Mouse (Mus musculus) cerebellum, adult 2 months (tissue): ENCODE results near the gene Fcer1a. TPM values are rescaled to one million over a fixed set of nuclear protein-coding genes. Genes with fewer than 3 reads are reported as not detected.

Source experiments
- DNase-seq, 2 experiments: peaks; one replicate each; pipeline ENCODE4 v3.0.0; 2021
- H3K27ac ChIP-seq: fragments of 200-500 bp; 2 replicates; pipeline ENCODE4 v1.5.1; 2012; ENCODE audit warnings: low read length, control low read depth, inconsistent platforms; ENCODE audit not compliant: insufficient read depth
- H3K27me3 ChIP-seq: fragments of 200-500 bp; 2 replicates; pipeline ENCODE4 v1.6.1; 2012; ENCODE audit warnings: inconsistent platforms, mild to moderate bottlenecking, low read length, moderate library complexity; ENCODE audit not compliant: control insufficient read depth, insufficient read depth
- H3K4me1 ChIP-seq: fragments of 200-500 bp; 2 replicates; pipeline ENCODE4 v1.6.1; 2011; ENCODE audit warnings: low read length; ENCODE audit not compliant: control insufficient read depth, insufficient read depth
- H3K4me3 ChIP-seq: fragments of 200-500 bp; replicated peaks from 2 replicates; pipeline ENCODE3; 2011; ENCODE audit warnings: mild to moderate bottlenecking, low read depth, low read length, control low read depth; ENCODE audit not compliant: insufficient read depth
- CTCF ChIP-seq: fragments of 200-500 bp; IDR thresholded peaks from 2 replicates; pipeline ENCODE4 v1.5.1; 2011; ENCODE audit warnings: low read depth, mild to moderate bottlenecking, control low read depth, low read length, moderate library complexity, borderline replicate concordance; ENCODE audit not compliant: insufficient read depth
- POLR2A ChIP-seq: fragments of 200-500 bp; IDR thresholded peaks from 2 replicates; pipeline ENCODE4 v1.6.1; 2011; ENCODE audit warnings: low read length, control low read depth, borderline replicate concordance; ENCODE audit not compliant: insufficient read depth
- WGBS: fragments of 180-500 bp; shearing (Covaris S2); methylation state at CpG from one replicate; pipeline ENCODE4 v1.1.7; 2018; 5-methylcytosine and 5-hydroxymethylcytosine counted together
- polyA plus RNA-seq: library from polyadenylated mRNA; depleted of rRNA; stranded (reverse); fragments of >200 nt; gene quantifications from 2 replicates; pipeline ENCODE4 v1.2.3, GENCODE M21; 2012; rRNA removed

Gene Fcer1a
- polyA plus RNA-seq, 1 experiment: not detected

DNA sequence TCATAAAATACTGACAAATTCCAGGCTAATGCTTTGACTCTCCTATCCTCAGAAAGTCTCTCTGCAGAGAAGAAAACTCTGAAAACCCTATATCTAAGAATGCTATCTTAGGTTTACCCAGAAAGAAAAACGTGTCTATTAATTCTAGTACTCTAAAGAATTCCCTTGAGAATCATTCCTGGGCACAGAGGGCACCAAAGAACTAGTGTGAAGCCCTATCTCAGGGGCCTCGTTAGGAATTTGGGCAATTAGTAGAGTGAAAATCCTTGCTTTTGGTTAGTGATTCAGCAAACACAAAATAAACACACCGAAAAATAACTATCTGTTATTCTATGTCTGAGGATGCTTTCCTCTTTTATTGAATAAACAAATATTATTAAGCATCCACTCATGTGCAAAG lies 36.5 kb downstream of the Fcer1a start, which contains the start of gene Olfr1406:
TSS of gene Olfr1406 (minus strand) at position 101 of the 400 bp plus-strand sequence.
- no peak for DNase-seq
- no peak within 1 kb of the TSS for H3K27ac ChIP-seq
- TF ChIP-seq CTCF (no peak), POLR2A (no peak)
- 55% methylated on average over 3 of the region's 3 CpGs for WGBS
- no peak within 1 kb of the TSS for H3K4me3 ChIP-seq
- no peaks in the 10 kb centered on the region for H3K4me1 ChIP-seq
- H3K27me3 ChIP-seq: no peaks in the 10 kb centered on the region

DNA sequence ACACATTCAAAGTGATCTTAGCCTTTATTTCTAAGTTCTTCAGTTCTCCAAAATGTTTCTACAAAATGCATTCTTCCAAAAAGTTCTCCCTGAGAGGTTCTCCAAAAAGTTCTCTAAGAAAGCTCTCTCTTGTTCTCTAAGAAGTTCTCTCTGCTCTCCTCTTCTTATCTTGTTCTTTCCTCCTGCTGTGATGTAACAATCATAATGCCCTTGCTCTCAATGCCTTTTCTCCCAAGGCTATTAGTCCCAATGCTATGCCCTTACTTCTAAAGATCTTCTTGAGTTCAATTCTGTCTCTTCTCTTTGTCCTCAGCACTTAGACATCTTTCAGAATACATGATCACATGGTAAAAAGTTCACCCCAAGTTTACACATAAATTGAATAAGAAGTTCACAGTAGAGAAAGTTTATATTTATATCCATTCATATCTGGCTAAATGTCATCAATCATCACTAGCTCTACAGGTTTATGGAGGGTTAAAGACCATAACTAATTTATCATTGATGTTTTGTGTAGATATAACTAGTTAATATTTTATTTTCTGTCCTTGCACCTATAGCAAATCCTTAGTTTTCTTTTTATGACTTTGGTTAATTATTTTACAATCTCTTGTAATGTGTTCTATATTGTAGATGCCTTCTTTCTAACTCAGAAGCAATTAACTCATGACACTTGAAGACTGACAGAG lies 52.7 kb downstream of the Fcer1a start:
- DNase-seq: no peak
- Histone ChIP-seq H3K27ac (no peak overlapping the region), H3K4me1 (no peaks in the 10 kb centered on the region), H3K4me3 (no peak overlapping the region), H3K27me3 (no peaks in the 10 kb centered on the region)
- TF ChIP-seq POLR2A (no peak), CTCF (no peak)

Other genes starting within 250 kb of the Fcer1a start
- gene Olfr1408, start 89.8 kb downstream of the Fcer1a start, polyA plus RNA-seq: not detected in 2 replicates
- not detected in 2 replicates for gene Olfr1406, start 36.6 kb downstream of the Fcer1a start, polyA plus RNA-seq
- gene Olfr218, start 29.4 kb downstream of the Fcer1a start, polyA plus RNA-seq: not detected in 2 replicates
- not detected in 2 replicates for gene Olfr1404, start 14.8 kb downstream of the Fcer1a start, polyA plus RNA-seq
- gene Olfr418, start 38.8 kb upstream of the Fcer1a start, polyA plus RNA-seq: not detected in 2 replicates
- gene Mptx2, start 50.6 kb upstream of the Fcer1a start, polyA plus RNA-seq: not detected in 2 replicates
- gene Ackr1, start 106.5 kb upstream of the Fcer1a start, polyA plus RNA-seq: 250 and 253 TPM in 2 replicates
- gene Aim2, start 123.7 kb upstream of the Fcer1a start, polyA plus RNA-seq: 1.3 and 2.0 TPM in 2 replicates
- gene Cadm3, start 140.5 kb upstream of the Fcer1a start, polyA plus RNA-seq: 979 and 1,062 TPM in 2 replicates